Mouse (Mus musculus): Measurements from ENCODE around the gene Foxn3. TPM values are rescaled to one million over a fixed set of nuclear protein-coding genes. Genes with fewer than 3 reads are reported as not detected.
A peak's percentile ranks its signal among the peaks of the same experiment; 100 is the strongest.

Foxn3 gene
- polyA plus RNA-seq, 1 experiment = 71.3 TPM

GRCm38 (mm10) chr12:99558476-99558875, 4.9 kb downstream of the Foxn3 start:
- H3K27ac ChIP-seq (ENCODE audit: control insufficient read depth, insufficient read depth, low read length) = 0 out of 2 replicates have a peak overlapping the region, but pooled peaks have one; percentile 45
- WGBS = 52% methylated on average over 4 of the region's 4 CpGs

GRCm38 (mm10) chr12:99557498-99557897, 5.9 kb downstream of the Foxn3 start:
- no peak for TF ChIP-seq POLR2A (IDR thresholded peaks at IDR 0.05; ENCODE audit: control insufficient read depth, extremely low read depth, insufficient read depth, low read length, poor library complexity)
- no peak for TF ChIP-seq CTCF (IDR thresholded peaks at IDR 0.05; ENCODE audit: borderline replicate concordance, control insufficient read depth, extremely low read depth, insufficient read depth, low read length, poor library complexity)
- H3K27ac ChIP-seq (ENCODE audit: control insufficient read depth, insufficient read depth, low read length) = no peak overlapping the region
- no peak for DNase-seq

More at GRCm38 (mm10) chr12:99558476-99558875, 4.9 kb downstream of the Foxn3 start:
- peaks cover 5% of the 10 kb centered on the region for H3K36me3 ChIP-seq (ENCODE audit: control insufficient read depth, insufficient read depth, low read length)
- no peaks in the 10 kb centered on the region for H3K27me3 ChIP-seq (ENCODE audit: control insufficient read depth, insufficient read depth, low read length)
- no peak overlapping the region for H3K4me3 ChIP-seq (ENCODE audit: control insufficient read depth, insufficient read depth, low read length)
- DNase-seq = no peak
- H3K4me1 ChIP-seq (replicated peaks; ENCODE audit: control insufficient read depth, insufficient read depth, low read length) = peaks cover 27% of the 10 kb centered on the region
- TF ChIP-seq CTCF (IDR thresholded peaks at IDR 0.05; ENCODE audit: borderline replicate concordance, control insufficient read depth, extremely low read depth, insufficient read depth, low read length, poor library complexity) (no peak), POLR2A (IDR thresholded peaks at IDR 0.05; ENCODE audit: control insufficient read depth, extremely low read depth, insufficient read depth, low read length, poor library complexity) (no peak)

GRCm38 (mm10) chr12:99550629-99551028, 12.8 kb downstream of the Foxn3 start:
- Histone ChIP-seq H3K4me3 (ENCODE audit: control insufficient read depth, insufficient read depth, low read length) (no peak overlapping the region), H3K27ac (ENCODE audit: control insufficient read depth, insufficient read depth, low read length) (no peak overlapping the region), H3K27me3 (ENCODE audit: control insufficient read depth, insufficient read depth, low read length) (no peaks in the 10 kb centered on the region), H3K36me3 (ENCODE audit: control insufficient read depth, insufficient read depth, low read length) (no peaks in the 10 kb centered on the region; the same call in 1 of the 2 replicates), H3K4me1 (replicated peaks; ENCODE audit: control insufficient read depth, insufficient read depth, low read length) (peaks cover 4% of the 10 kb centered on the region; the same call in 1 of the 2 replicates)
- TF ChIP-seq POLR2A (IDR thresholded peaks at IDR 0.05; ENCODE audit: control insufficient read depth, extremely low read depth, insufficient read depth, low read length, poor library complexity) (no peak), CTCF (IDR thresholded peaks at IDR 0.05; ENCODE audit: borderline replicate concordance, control insufficient read depth, extremely low read depth, insufficient read depth, low read length, poor library complexity) (no peak)
- peak; percentile 57 for DNase-seq
- WGBS = 76% methylated on average over 8 of the region's 8 CpGs

More at GRCm38 (mm10) chr12:99557498-99557897, 5.9 kb downstream of the Foxn3 start:
- WGBS = 60% methylated on average over 8 of the region's 8 CpGs
- Histone ChIP-seq H3K4me3 (ENCODE audit: control insufficient read depth, insufficient read depth, low read length) (no peak overlapping the region), H3K27me3 (ENCODE audit: control insufficient read depth, insufficient read depth, low read length) (no peaks in the 10 kb centered on the region), H3K4me1 (replicated peaks; ENCODE audit: control insufficient read depth, insufficient read depth, low read length) (peaks cover 27% of the 10 kb centered on the region), H3K36me3 (ENCODE audit: control insufficient read depth, insufficient read depth, low read length) (peaks cover 5% of the 10 kb centered on the region)

GRCm38 (mm10) chr12:99549811-99550210, 13.6 kb downstream of the Foxn3 start:
- no peak overlapping the region for H3K4me3 ChIP-seq (ENCODE audit: control insufficient read depth, insufficient read depth, low read length)
- TF ChIP-seq CTCF (IDR thresholded peaks at IDR 0.05; ENCODE audit: borderline replicate concordance, control insufficient read depth, extremely low read depth, insufficient read depth, low read length, poor library complexity) (no peak), POLR2A (IDR thresholded peaks at IDR 0.05; ENCODE audit: control insufficient read depth, extremely low read depth, insufficient read depth, low read length, poor library complexity) (no peak)
- no peak overlapping the region for H3K27ac ChIP-seq (ENCODE audit: control insufficient read depth, insufficient read depth, low read length)
- H3K36me3 ChIP-seq (ENCODE audit: control insufficient read depth, insufficient read depth, low read length) = no peaks in the 10 kb centered on the region; the same call in 1 of the 2 replicates
- no peak for DNase-seq
- 97% methylated on average over 10 of the region's 10 CpGs for WGBS
- peaks cover 4% of the 10 kb centered on the region; the same call in 1 of the 2 replicates for H3K4me1 ChIP-seq (replicated peaks; ENCODE audit: control insufficient read depth, insufficient read depth, low read length)
- no peaks in the 10 kb centered on the region for H3K27me3 ChIP-seq (ENCODE audit: control insufficient read depth, insufficient read depth, low read length)

GRCm38 (mm10) chr12:99548419-99548818, 15.0 kb downstream of the Foxn3 start:
- H3K27ac ChIP-seq (ENCODE audit: control insufficient read depth, insufficient read depth, low read length) = no peak overlapping the region
- DNase-seq = no peak
- H3K4me1 ChIP-seq (replicated peaks; ENCODE audit: control insufficient read depth, insufficient read depth, low read length) = peaks cover 7% of the 10 kb centered on the region
- WGBS = 54% methylated on average over 7 of the region's 7 CpGs
- no peak for TF ChIP-seq CTCF (IDR thresholded peaks at IDR 0.05; ENCODE audit: borderline replicate concordance, control insufficient read depth, extremely low read depth, insufficient read depth, low read length, poor library complexity)
- no peak for TF ChIP-seq POLR2A (IDR thresholded peaks at IDR 0.05; ENCODE audit: control insufficient read depth, extremely low read depth, insufficient read depth, low read length, poor library complexity)
- no peaks in the 10 kb centered on the region for H3K27me3 ChIP-seq (ENCODE audit: control insufficient read depth, insufficient read depth, low read length)
- no peaks in the 10 kb centered on the region; the same call in 1 of the 2 replicates for H3K36me3 ChIP-seq (ENCODE audit: control insufficient read depth, insufficient read depth, low read length)
- no peak overlapping the region for H3K4me3 ChIP-seq (ENCODE audit: control insufficient read depth, insufficient read depth, low read length)

GRCm38 (mm10) chr12:99547295-99547694, 16.1 kb downstream of the Foxn3 start:
- Histone ChIP-seq H3K27me3 (ENCODE audit: control insufficient read depth, insufficient read depth, low read length) (no peaks in the 10 kb centered on the region), H3K4me3 (ENCODE audit: control insufficient read depth, insufficient read depth, low read length) (no peak overlapping the region), H3K27ac (ENCODE audit: control insufficient read depth, insufficient read depth, low read length) (no peak overlapping the region), H3K36me3 (ENCODE audit: control insufficient read depth, insufficient read depth, low read length) (no peaks in the 10 kb centered on the region), H3K4me1 (replicated peaks; ENCODE audit: control insufficient read depth, insufficient read depth, low read length) (peaks cover 7% of the 10 kb centered on the region)
- TF ChIP-seq POLR2A (IDR thresholded peaks at IDR 0.05; ENCODE audit: control insufficient read depth, extremely low read depth, insufficient read depth, low read length, poor library complexity) (no peak), CTCF (IDR thresholded peaks at IDR 0.05; ENCODE audit: borderline replicate concordance, control insufficient read depth, extremely low read depth, insufficient read depth, low read length, poor library complexity) (no peak)
- 96% methylated on average over 6 of the region's 6 CpGs for WGBS
- no peak for DNase-seq

Measured in thymus, adult 2 months (tissue).